Mouse (Mus musculus) lung, embryonic 14.5 days (tissue): ENCODE measurements around the gene Cdan1. TPM values are rescaled to one million over a fixed set of nuclear protein-coding genes. Genes with fewer than 3 reads are reported as not detected.

ENCODE experiments used
- ATAC-seq: fragments of 200-750 bp; cut with Nextera tagmentation; 2 replicates; pipeline ENCODE4 v1.8.0; 2017; ENCODE audit warnings: mild to moderate bottlenecking, moderate TSS enrichment, moderate library complexity; ENCODE audit not compliant: insufficient read depth
- DNase-seq: peaks from one replicate; pipeline ENCODE4 v3.0.0-alpha.2; 2015
- H3K27ac ChIP-seq: fragments of 300-500 bp; sonication (generic); 2 replicates; pipeline ENCODE4 v1.5.1; 2014; ENCODE audit warnings: low read depth, mild to moderate bottlenecking, moderate library complexity
- H3K27me3 ChIP-seq: fragments of 300-500 bp; sonication (generic); 2 replicates; pipeline ENCODE4 v1.6.1; 2014; ENCODE audit warnings: low read length, control low read depth; ENCODE audit not compliant: insufficient read depth
- H3K36me3 ChIP-seq: fragments of 300-500 bp; sonication (generic); 2 replicates; pipeline ENCODE4 v1.6.1; 2014; ENCODE audit warnings: control low read depth; ENCODE audit not compliant: insufficient read depth
- H3K4me1 ChIP-seq: fragments of 300-500 bp; sonication (generic); 2 replicates; pipeline ENCODE4 v1.6.1; 2014; ENCODE audit warnings: antibody characterized with exemption, control low read depth; ENCODE audit not compliant: insufficient read depth
- H3K4me2 ChIP-seq: fragments of 300-500 bp; sonication (generic); 2 replicates; pipeline ENCODE4 v1.6.1; 2014; ENCODE audit warnings: mild to moderate bottlenecking
- H3K4me3 ChIP-seq: fragments of 300-500 bp; sonication (generic); 2 replicates; pipeline ENCODE4 v1.5.1; 2014; ENCODE audit warnings: low read depth, low read length
- H3K9ac ChIP-seq: fragments of 300-500 bp; sonication (generic); 2 replicates; pipeline ENCODE4 v1.6.1; 2014
- H3K9me3 ChIP-seq: fragments of 300-500 bp; sonication (generic); 2 replicates; pipeline ENCODE4 v1.6.1; 2016; ENCODE audit warnings: low read depth, low read length, control low read depth
- CTCF ChIP-seq: IDR thresholded peaks from 2 replicates; pipeline ENCODE4 v1.5.1; 2016; ENCODE audit warnings: antibody characterized with exemption, low read depth
- WGBS: fragments of 180-500 bp; shearing (Covaris S2); extraction: QIAGEN DNeasy Blood & Tissue Kit; methylation state at CpG from one replicate; pipeline ENCODE4 v1.1.7; 2014; 5-methylcytosine and 5-hydroxymethylcytosine counted together
- polyA plus RNA-seq: library from polyadenylated mRNA; unstranded; fragments of >200 nt; fragmentation: Nextera tagmentation; extraction: Ambion mirVana; gene quantifications from 2 replicates; pipeline ENCODE4 v1.2.1, GENCODE M21; 2014

Gene Cdan1
- polyA plus RNA-seq, 1 experiment from 2014 or later = 10.7 TPM

DNA sequence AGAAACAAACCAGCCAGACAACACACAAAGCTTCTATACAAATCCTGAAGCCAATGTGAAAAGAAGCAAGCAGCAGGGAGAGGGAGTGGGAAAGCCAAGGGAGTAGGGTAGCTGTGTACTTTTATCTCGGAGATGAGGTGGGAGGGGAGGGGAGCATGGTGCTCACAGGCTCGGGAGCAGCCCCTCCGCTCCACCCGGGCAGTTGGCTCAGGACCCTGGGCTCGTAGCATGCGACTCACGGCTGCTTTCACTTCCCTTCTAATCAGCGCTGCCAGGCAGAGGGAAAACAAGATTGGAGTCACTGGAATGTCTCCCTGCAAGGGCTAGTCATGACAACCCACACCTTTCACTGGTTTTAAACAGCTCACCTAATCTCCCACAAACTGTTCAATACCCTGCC is 127.4 kb downstream of the Cdan1 start:
- DNase-seq (no peak), ATAC-seq (no peak)
- H3K27me3 ChIP-seq = no peaks in the 10 kb centered on the region
- H3K4me3 ChIP-seq = no peak overlapping the region
- H3K4me1 ChIP-seq = no peaks in the 10 kb centered on the region
- no peak overlapping the region for H3K9ac ChIP-seq
- no peak overlapping the region for H3K4me2 ChIP-seq
- peaks cover 97% of the 10 kb centered on the region for H3K36me3 ChIP-seq
- no peak for TF ChIP-seq CTCF
- H3K9me3 ChIP-seq = no peaks in the 10 kb centered on the region
- WGBS = 76% methylated on average over 8 of the region's 8 CpGs
- no peak overlapping the region for H3K27ac ChIP-seq

DNA sequence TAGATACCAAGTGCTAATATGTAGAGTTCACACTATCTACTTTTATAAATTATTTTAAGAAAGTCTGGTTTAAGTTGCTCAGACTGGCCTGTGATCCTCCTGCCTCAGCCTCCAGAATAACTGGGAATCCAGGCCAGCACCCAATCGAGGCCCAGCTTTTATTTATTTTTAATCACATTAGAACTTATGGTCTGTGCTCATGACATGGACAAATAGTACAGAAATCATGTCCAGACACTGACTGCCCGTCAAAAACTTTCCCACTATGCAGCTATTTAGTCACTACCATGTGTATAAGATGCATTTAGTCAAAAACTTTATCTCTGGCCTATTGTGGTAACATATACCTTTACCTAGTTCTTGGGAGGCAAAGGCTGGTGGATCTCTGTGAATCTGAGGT is 128.0 kb downstream of the Cdan1 start:
- 90% methylated on average over 2 of the region's 2 CpGs for WGBS
- no peak overlapping the region for H3K9ac ChIP-seq
- H3K4me1 ChIP-seq = no peaks in the 10 kb centered on the region
- no peaks in the 10 kb centered on the region for H3K27me3 ChIP-seq
- no peak for DNase-seq
- no peak overlapping the region for H3K4me3 ChIP-seq
- peaks cover 97% of the 10 kb centered on the region for H3K36me3 ChIP-seq
- no peak overlapping the region for H3K27ac ChIP-seq
- H3K4me2 ChIP-seq = no peak overlapping the region
- TF ChIP-seq CTCF = no peak
- no peak for ATAC-seq
- no peaks in the 10 kb centered on the region for H3K9me3 ChIP-seq

DNA sequence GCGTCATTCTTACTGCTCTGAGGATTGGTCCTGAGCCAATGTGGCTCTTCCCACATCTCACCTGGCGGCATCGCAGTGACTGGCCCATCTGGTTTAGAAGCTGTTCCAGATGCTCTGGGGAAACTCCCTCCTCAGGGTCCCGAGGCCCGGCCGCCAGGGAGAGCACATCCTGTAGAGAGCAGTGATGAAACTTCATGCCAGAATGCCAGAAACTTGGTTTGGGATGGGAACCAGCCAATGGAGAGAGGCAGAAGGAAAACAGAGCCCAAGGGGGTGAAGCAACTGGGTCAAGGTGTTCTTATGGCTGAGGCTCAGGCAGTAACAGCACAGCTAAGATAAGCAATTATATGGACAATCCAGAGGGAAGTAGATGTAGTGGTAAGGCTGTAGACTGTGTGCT is 129.1 kb downstream of the Cdan1 start:
- Histone ChIP-seq H3K36me3 (peaks cover 96% of the 10 kb centered on the region), H3K9me3 (no peaks in the 10 kb centered on the region), H3K27me3 (no peaks in the 10 kb centered on the region), H3K9ac (no peak overlapping the region), H3K4me1 (no peaks in the 10 kb centered on the region), H3K27ac (no peak overlapping the region), H3K4me2 (no peak overlapping the region), H3K4me3 (no peak overlapping the region)
- no peak for DNase-seq
- TF ChIP-seq CTCF = no peak
- WGBS = 87% methylated on average over 6 of the region's 6 CpGs
- no peak for ATAC-seq

DNA sequence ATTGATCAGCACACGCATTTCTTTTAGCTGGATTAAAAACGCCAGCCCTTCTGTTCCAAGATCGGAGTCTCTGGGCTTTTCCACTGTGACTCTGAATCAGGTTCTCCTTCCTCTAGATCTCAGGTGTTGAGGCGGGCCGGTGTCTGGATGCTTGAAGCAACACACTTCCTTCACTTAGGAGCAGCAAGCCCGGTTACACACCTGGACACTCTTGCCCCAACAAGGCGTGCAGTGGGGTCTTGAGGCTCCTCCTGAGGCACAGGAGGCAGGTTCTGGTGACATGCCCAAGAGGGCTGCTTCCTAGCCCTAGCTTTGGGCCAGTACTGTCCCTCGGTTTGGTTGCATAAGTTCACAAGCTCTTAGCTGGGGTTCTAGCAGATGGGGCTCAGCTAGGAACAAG is 131.4 kb downstream of the Cdan1 start:
- WGBS = 92% methylated on average over 8 of the region's 8 CpGs
- TF ChIP-seq CTCF = no peak
- Histone ChIP-seq H3K27me3 (no peaks in the 10 kb centered on the region), H3K9ac (no peak overlapping the region), H3K4me3 (no peak overlapping the region), H3K9me3 (no peaks in the 10 kb centered on the region), H3K4me2 (no peak overlapping the region), H3K36me3 (peaks cover 93% of the 10 kb centered on the region), H3K27ac (no peak overlapping the region), H3K4me1 (no peaks in the 10 kb centered on the region)
- ATAC-seq = no peak
- no peak for DNase-seq

DNA sequence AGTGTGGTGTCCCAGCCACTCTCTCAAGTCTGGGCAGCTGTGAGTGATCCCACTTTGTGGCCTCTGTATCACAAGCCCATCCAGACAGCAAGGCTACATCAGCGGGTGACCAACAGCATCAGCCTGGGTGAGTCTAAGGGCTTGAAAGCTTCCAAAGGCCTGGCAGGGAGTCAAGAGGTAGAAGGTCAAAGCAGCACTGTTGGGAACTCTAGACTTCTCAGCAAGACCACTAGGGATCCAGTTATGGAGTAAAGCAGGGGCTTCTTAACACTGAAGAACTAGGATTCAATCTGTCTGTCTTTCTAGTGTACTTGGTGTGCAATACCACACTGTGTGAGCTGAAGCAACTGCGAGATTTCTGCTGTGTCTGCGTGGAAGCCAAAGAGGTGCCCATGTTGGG is 136.5 kb downstream of the Cdan1 start:
- Histone ChIP-seq H3K4me3 (no peak overlapping the region), H3K4me1 (no peaks in the 10 kb centered on the region), H3K27ac (no peak overlapping the region), H3K9me3 (no peaks in the 10 kb centered on the region), H3K9ac (no peak overlapping the region), H3K4me2 (no peak overlapping the region), H3K36me3 (peaks cover 74% of the 10 kb centered on the region), H3K27me3 (no peaks in the 10 kb centered on the region)
- DNase-seq (no peak), ATAC-seq (no peak)
- 93% methylated on average over 3 of the region's 3 CpGs for WGBS
- no peak for TF ChIP-seq CTCF

DNA sequence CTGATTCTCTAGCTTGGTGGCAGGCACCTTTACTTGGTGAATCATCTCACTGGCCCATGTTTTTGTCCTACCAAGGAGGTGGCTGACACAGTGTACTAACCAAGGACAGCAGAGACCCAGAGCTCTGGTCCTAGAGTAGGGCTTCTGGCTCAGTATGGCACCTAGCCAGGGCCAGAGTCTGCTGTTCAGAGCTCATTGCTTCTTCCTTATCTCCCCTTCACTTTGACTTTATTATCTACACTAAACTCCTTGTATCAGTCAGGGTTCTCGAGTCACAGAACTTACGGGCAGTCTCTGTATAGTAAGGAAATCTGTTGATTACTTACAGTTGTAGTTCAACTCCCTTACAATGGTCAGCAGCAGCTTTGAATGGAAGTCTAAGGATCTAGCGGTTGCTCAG is 139.0 kb downstream of the Cdan1 start:
- H3K27me3 ChIP-seq = no peaks in the 10 kb centered on the region
- no peak overlapping the region for H3K9ac ChIP-seq
- peaks cover 55% of the 10 kb centered on the region for H3K36me3 ChIP-seq
- no peak overlapping the region for H3K4me3 ChIP-seq
- H3K4me2 ChIP-seq = no peak overlapping the region
- DNase-seq (no peak), ATAC-seq (no peak)
- WGBS = 83% methylated on average over 3 of the region's 3 CpGs
- TF ChIP-seq CTCF = no peak
- H3K9me3 ChIP-seq = no peaks in the 10 kb centered on the region
- H3K27ac ChIP-seq = no peak overlapping the region
- H3K4me1 ChIP-seq = no peaks in the 10 kb centered on the region

DNA sequence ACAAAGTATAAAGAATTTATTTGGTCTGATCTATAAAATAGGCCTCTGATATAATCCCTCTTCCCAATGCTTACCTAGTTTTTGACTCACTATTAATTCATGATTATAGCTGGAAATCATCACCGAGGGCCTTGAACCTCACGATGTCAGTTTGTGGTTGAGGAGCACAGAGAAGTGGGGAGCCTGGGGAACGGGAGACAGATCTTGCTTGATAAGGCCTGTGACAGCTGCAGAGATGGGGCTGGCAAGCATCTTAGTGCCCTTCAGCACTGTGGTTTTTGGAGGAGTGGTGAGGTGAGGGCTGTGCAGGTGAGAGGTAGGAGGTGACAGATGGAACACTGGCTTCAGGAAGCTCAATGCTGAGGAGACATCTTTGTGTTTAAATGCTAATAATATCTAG is 139.8 kb downstream of the Cdan1 start:
- Histone ChIP-seq H3K4me3 (no peak overlapping the region), H3K4me1 (no peaks in the 10 kb centered on the region), H3K27ac (no peak overlapping the region), H3K9me3 (no peaks in the 10 kb centered on the region), H3K4me2 (no peak overlapping the region), H3K36me3 (peaks cover 50% of the 10 kb centered on the region), H3K27me3 (no peaks in the 10 kb centered on the region), H3K9ac (no peak overlapping the region)
- DNase-seq (no peak), ATAC-seq (no peak)
- WGBS = 78% methylated on average over 3 of the region's 3 CpGs
- TF ChIP-seq CTCF = no peak

DNA sequence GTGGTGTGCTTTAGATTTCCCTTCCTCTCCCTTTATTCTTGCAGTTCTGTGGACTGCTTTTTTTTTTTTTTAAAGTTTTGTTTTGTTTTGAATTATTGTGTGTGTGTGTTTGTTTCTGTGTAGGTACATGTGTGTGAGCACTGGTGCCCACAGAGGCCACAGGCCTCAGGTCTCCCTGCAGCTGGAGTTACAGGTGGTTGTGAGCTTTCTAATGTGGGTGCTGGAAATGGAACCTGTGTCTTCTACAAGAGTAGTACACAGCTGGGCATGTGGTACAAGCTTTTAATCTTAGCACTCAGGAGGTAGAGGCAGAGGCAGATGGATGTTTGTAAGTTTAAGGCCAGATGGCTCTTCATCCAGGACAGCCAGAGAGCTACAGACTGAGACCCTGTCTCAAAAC is 142.9 kb downstream of the Cdan1 start:
- Histone ChIP-seq H3K36me3 (peaks cover 40% of the 10 kb centered on the region; the same call in 1 of the 2 replicates), H3K9ac (no peak overlapping the region), H3K9me3 (no peaks in the 10 kb centered on the region), H3K4me3 (no peak overlapping the region), H3K27ac (no peak overlapping the region), H3K4me1 (no peaks in the 10 kb centered on the region), H3K4me2 (no peak overlapping the region), H3K27me3 (no peaks in the 10 kb centered on the region)
- ATAC-seq = no peak
- no peak for TF ChIP-seq CTCF
- no peak for DNase-seq
